Mouse (Mus musculus) forebrain, embryonic 13.5 days (tissue): ENCODE measurements around the gene Olfr791. TPM values are rescaled to one million over a fixed set of nuclear protein-coding genes. Genes with fewer than 3 reads are reported as not detected.
A peak's percentile ranks its signal among the peaks of the same experiment; 100 is the strongest.

ENCODE experiments used
- ATAC-seq: fragments of 200-750 bp; cut with Nextera tagmentation; 2 replicates; pipeline ENCODE4 v1.8.0; 2017
- H3K27ac ChIP-seq: fragments of 300-500 bp; sonication (generic); 2 replicates; pipeline ENCODE4 v1.5.1; 2015; ENCODE audit warnings: inconsistent platforms, mild to moderate bottlenecking, moderate library complexity
- H3K27me3 ChIP-seq: fragments of 300-500 bp; sonication (generic); 2 replicates; pipeline ENCODE4 v1.6.1; 2015; ENCODE audit warnings: mild to moderate bottlenecking, inconsistent platforms
- H3K36me3 ChIP-seq: fragments of 300-500 bp; sonication (generic); 2 replicates; pipeline ENCODE4 v1.6.1; 2015; ENCODE audit warnings: mild to moderate bottlenecking, inconsistent platforms; ENCODE audit not compliant: poor library complexity, severe bottlenecking
- H3K4me1 ChIP-seq: fragments of 300-500 bp; sonication (generic); 2 replicates; pipeline ENCODE4 v1.6.1; 2015; ENCODE audit warnings: inconsistent platforms
- H3K4me2 ChIP-seq: fragments of 300-500 bp; sonication (generic); 2 replicates; pipeline ENCODE4 v1.6.1; 2015; ENCODE audit warnings: inconsistent platforms, mild to moderate bottlenecking, moderate library complexity
- H3K4me3 ChIP-seq: fragments of 300-500 bp; sonication (generic); 2 replicates; pipeline ENCODE4 v1.5.1; 2015; ENCODE audit warnings: mild to moderate bottlenecking, inconsistent platforms
- H3K9ac ChIP-seq: fragments of 300-500 bp; sonication (generic); 2 replicates; pipeline ENCODE4 v1.6.1; 2015; ENCODE audit warnings: mild to moderate bottlenecking, inconsistent platforms
- H3K9me3 ChIP-seq: fragments of 300-500 bp; sonication (generic); replicated peaks from 2 replicates; pipeline ENCODE4 v1.6.1; 2016; ENCODE audit warnings: inconsistent platforms
- WGBS: fragments of 180-500 bp; shearing (Covaris S2); methylation state at CpG from one replicate; pipeline ENCODE4 v1.1.7; 2015; 5-methylcytosine and 5-hydroxymethylcytosine counted together
- polyA plus RNA-seq: library from polyadenylated mRNA; unstranded; fragments of >200 nt; fragmentation: Nextera tagmentation; extraction: Ambion mirVana; gene quantifications from 2 replicates; pipeline ENCODE4 v1.2.1, GENCODE M21; 2015

The Olfr791 gene
- not detected in 2 replicates for polyA plus RNA-seq

- Histone ChIP-seq H3K9ac (no peak within 1 kb of the TSS), H3K27ac (no peak within 1 kb of the TSS), H3K4me2 (no peak within 1 kb of the TSS), H3K9me3 (no peaks in the 10 kb centered on the region), H3K4me1 (no peaks in the 10 kb centered on the region), H3K36me3 (no peaks in the 10 kb centered on the region), H3K4me3 (no peak within 1 kb of the TSS), H3K27me3 (no peaks in the 10 kb centered on the region)
- no peak for ATAC-seq
- WGBS, result 73% methylated on average over 3 of the region's 3 CpGs
Observed at GRCm38 (mm10) chr10:129521492-129521891, at the start of gene Olfr791. TSS of gene Olfr791 (plus strand) at chr10:129521792.

DNA sequence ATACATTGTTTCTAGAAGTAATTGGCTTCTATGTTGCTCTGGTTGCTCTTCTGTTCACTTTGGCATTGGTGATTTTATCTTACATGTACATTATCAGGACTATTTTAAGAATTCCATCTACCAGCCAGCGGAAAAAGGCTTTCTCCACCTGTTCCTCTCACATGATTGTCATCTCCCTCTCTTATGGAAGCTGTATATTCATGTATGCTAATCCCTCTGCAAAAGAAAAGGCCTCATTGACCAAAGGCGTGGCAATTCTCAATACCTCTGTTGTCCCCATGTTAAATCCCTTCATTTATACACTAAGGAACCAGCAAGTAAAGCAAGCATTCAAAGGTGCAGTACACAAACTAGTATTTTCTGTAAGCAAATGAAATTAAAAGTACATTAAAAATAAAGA lies 48.3 kb upstream of the Olfr791 start:
- no peak for ATAC-seq
- no peak overlapping the region for H3K4me2 ChIP-seq
- 45% methylated on average over 2 of the region's 2 CpGs for WGBS

DNA sequence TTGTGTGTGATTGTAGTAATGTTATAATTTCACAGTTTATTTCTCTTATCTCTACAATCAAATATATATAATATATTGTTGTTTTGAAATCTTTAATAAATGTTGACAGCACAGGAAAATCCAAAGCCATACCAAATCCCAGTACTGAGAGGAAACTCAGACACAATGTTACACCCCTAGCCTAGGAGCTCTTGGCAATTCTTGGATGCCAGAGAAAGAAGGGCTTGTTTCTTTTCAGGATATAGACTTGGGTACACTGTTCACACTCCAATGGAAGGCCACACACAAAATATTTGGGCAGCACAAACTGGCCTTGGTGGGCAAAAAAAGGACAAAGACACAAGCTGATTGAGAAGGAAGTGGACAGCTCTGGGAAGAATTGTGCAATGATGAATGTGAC lies 47.9 kb upstream of the Olfr791 start:
- H3K36me3 ChIP-seq, result no peaks in the 10 kb centered on the region
- H3K4me1 ChIP-seq, result no peaks in the 10 kb centered on the region
- no peak overlapping the region for H3K4me2 ChIP-seq
- no peaks in the 10 kb centered on the region for H3K9me3 ChIP-seq
- ATAC-seq, result no peak
- H3K9ac ChIP-seq, result no peak overlapping the region
- H3K27ac ChIP-seq, result no peak overlapping the region
- H3K4me3 ChIP-seq, result no peak overlapping the region
- H3K27me3 ChIP-seq, result no peaks in the 10 kb centered on the region

More for the DNA sequence above, 48.3 kb upstream of the Olfr791 start:
- H3K36me3 ChIP-seq, result no peaks in the 10 kb centered on the region
- H3K9ac ChIP-seq, result no peak overlapping the region
- H3K9me3 ChIP-seq, result no peaks in the 10 kb centered on the region
- no peak overlapping the region for H3K4me3 ChIP-seq
- no peaks in the 10 kb centered on the region for H3K27me3 ChIP-seq
- no peaks in the 10 kb centered on the region for H3K4me1 ChIP-seq
- no peak overlapping the region for H3K27ac ChIP-seq

DNA sequence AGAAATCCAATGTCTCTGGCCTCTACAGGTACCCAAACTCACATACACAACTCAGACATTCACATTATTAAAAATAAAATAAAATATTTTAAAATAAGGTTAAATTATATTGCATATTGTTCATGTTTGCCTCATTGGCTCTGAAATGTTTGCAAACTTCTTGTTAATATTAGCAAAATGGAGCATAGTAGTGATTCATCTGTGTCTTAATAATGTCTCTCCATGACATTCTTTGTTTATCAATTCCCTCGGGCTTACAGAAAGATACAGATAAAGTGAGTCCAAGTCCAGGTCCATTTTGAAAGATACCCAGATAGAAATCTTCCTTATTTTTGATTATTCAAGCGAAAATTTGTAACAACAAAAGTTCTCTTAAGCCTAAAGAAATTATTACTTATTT lies 37.1 kb upstream of the Olfr791 start, which contains the start of gene Olfr789:
Gene Olfr789 (plus strand): TSS at position 301 of the 400 bp plus-strand sequence.
- ATAC-seq, result no peak
- 68% methylated on average over 2 of the region's 2 CpGs for WGBS
- no peaks in the 10 kb centered on the region for H3K9me3 ChIP-seq

GRCm38 (mm10) chr10:129490101-129490500 lies 31.5 kb upstream of the Olfr791 start:
- Histone ChIP-seq H3K27me3 (no peaks in the 10 kb centered on the region), H3K9me3 (no peaks in the 10 kb centered on the region), H3K4me3 (no peak overlapping the region), H3K9ac (no peak overlapping the region), H3K4me2 (no peak overlapping the region), H3K36me3 (no peaks in the 10 kb centered on the region), H3K27ac (no peak overlapping the region), H3K4me1 (no peaks in the 10 kb centered on the region)
- 80% methylated on average over 2 of the region's 2 CpGs for WGBS
- no peak for ATAC-seq

More for the DNA sequence above, 37.1 kb upstream of the Olfr791 start, which contains the start of gene Olfr789:
- Histone ChIP-seq H3K27ac (no peak within 1 kb of the TSS), H3K4me3 (no peak within 1 kb of the TSS), H3K36me3 (no peaks in the 10 kb centered on the region), H3K4me2 (no peak within 1 kb of the TSS), H3K9ac (no peak within 1 kb of the TSS), H3K27me3 (no peaks in the 10 kb centered on the region), H3K4me1 (no peaks in the 10 kb centered on the region)

DNA sequence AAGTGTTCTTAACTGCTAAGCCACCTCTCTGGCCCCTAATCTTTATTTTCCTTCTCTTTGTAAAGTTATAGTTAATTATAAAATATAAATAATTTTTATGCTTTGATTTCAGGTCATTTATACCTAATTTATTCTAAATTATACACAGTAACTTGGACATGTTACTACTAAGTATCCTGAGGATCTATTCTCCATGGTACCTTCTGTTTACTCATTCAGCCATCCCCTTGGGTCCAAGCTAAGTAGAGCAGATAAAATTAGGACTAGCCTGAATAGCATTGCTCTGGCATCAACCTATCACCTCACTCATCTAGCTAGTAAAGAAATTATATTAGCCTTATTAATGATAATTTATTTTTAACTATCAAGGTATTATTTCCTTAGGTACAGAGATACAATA lies 23.4 kb upstream of the Olfr791 start, which contains the start of gene Olfr790:
Gene Olfr790 (plus strand): TSS at position 301 of the 400 bp plus-strand sequence.
- Histone ChIP-seq H3K9me3 (no peaks in the 10 kb centered on the region), H3K4me3 (no peak within 1 kb of the TSS), H3K36me3 (no peaks in the 10 kb centered on the region), H3K27me3 (no peaks in the 10 kb centered on the region), H3K27ac (no peak within 1 kb of the TSS), H3K4me1 (no peaks in the 10 kb centered on the region), H3K9ac (no peak within 1 kb of the TSS), H3K4me2 (no peak within 1 kb of the TSS)
- ATAC-seq, result no peak

DNA sequence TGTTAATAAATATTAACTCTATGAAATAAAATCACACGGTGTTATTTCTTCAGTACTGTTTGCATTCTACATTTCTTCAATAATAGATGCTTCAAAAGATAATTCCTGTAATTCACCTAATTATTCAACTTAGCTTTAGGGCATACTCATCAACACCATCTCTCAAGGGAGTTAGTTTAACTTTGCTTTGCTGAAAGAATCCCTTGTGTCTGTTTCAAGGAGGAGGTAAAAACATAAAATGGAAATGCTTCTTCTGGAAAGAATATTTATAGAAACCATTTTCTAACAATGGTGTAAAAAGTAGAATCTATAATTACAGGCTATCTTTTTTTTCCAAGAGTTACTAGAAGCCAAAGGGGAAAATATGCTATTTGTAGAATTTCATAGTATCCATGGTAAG lies 17.3 kb downstream of the Olfr791 start, which contains the start of gene Olfr792:
Gene Olfr792 (plus strand): TSS at position 301 of the 400 bp plus-strand sequence.
- Histone ChIP-seq H3K9ac (no peak within 1 kb of the TSS), H3K4me2 (no peak within 1 kb of the TSS), H3K4me3 (no peak within 1 kb of the TSS), H3K27me3 (no peaks in the 10 kb centered on the region), H3K36me3 (no peaks in the 10 kb centered on the region), H3K9me3 (peaks cover 3% of the 10 kb centered on the region; the same call in 1 of the 2 replicates), H3K27ac (no peak within 1 kb of the TSS), H3K4me1 (no peaks in the 10 kb centered on the region)
- 82% methylated on average over 1 of the region's 1 CpGs for WGBS
- ATAC-seq, result no peak

DNA sequence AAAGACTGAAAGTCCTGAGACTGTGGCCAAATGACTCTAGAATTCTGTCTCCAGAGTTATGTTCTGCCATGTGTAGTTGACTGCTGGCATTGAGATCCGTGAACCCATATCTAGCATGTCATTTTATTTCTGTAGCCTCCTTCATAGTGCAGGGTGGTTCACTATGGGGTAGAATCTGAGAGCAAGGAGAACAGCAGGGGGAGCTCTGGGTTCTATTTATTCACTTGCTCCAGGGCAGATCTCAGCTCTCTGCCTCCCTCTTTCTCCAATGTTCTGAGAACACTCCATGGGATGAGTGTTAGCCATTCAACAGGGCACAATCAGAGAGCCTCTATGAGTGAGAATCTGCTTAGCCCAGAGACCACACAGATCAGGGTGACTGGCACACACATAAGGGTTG lies 27.8 kb downstream of the Olfr791 start:
- no peaks in the 10 kb centered on the region for H3K4me1 ChIP-seq
- no peaks in the 10 kb centered on the region for H3K27me3 ChIP-seq
- 69% methylated on average over 1 of the region's 1 CpGs for WGBS
- H3K27ac ChIP-seq, result no peak overlapping the region
- no peaks in the 10 kb centered on the region for H3K36me3 ChIP-seq
- H3K9me3 ChIP-seq, result peaks cover 5% of the 10 kb centered on the region
- ATAC-seq, result 0 out of 2 replicates have a peak, but pooled peaks have one; percentile 38
- H3K4me3 ChIP-seq, result no peak overlapping the region
- H3K4me2 ChIP-seq, result no peak overlapping the region
- H3K9ac ChIP-seq, result no peak overlapping the region

- no peak within 1 kb of the TSS for H3K4me3 ChIP-seq
- H3K9ac ChIP-seq, result no peak within 1 kb of the TSS
- no peak within 1 kb of the TSS for H3K27ac ChIP-seq
- no peak for ATAC-seq
- H3K36me3 ChIP-seq, result no peaks in the 10 kb centered on the region
- H3K27me3 ChIP-seq, result no peaks in the 10 kb centered on the region
- H3K9me3 ChIP-seq, result no peaks in the 10 kb centered on the region
- no peak within 1 kb of the TSS for H3K4me2 ChIP-seq
- H3K4me1 ChIP-seq, result no peaks in the 10 kb centered on the region
- 84% methylated on average over 2 of the region's 2 CpGs for WGBS
Observed at GRCm38 (mm10) chr10:129567355-129567754, 45.8 kb downstream of the Olfr791 start, which contains the start of gene Olfr794. TSS of gene Olfr794 (plus strand) at chr10:129567655.

DNA sequence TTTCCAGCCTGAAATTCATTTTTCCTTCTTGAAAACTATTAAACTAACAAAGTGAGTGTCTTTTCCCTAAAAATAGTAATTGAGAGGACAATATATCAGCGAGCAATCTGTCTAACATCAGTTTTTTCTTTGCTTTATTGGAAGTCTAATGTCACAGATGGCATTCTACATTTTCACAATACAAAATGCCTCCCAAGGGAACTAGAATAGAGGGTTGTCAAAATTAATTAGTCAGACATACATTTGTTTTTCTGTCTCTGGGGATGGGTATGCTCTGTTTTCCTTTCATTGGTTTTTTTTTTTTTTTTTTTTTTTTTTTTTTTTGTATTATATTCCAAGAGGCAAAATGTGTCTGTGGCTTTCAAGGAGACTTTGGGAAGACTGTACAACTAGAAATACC lies 55.5 kb downstream of the Olfr791 start:
- Histone ChIP-seq H3K27me3 (no peaks in the 10 kb centered on the region), H3K4me1 (no peaks in the 10 kb centered on the region), H3K36me3 (no peaks in the 10 kb centered on the region), H3K9ac (no peak overlapping the region), H3K4me2 (no peak overlapping the region), H3K27ac (no peak overlapping the region), H3K9me3 (no peaks in the 10 kb centered on the region), H3K4me3 (no peak overlapping the region)
- ATAC-seq, result no peak
- WGBS, result 57% methylated on average over 1 of the region's 1 CpGs

Other genes with a start within 250 kb of the Olfr791 start
- not detected in 2 replicates for gene Olfr780, start 203.7 kb upstream of the Olfr791 start, polyA plus RNA-seq
- gene Olfr781, start 192.9 kb upstream of the Olfr791 start, polyA plus RNA-seq, result not detected in 2 replicates
- not detected in 2 replicates for gene Olfr782, start 172.9 kb upstream of the Olfr791 start, polyA plus RNA-seq
- gene Olfr784, start 137.7 kb upstream of the Olfr791 start, polyA plus RNA-seq, result 0.05 and 0.08 TPM in 2 replicates
- not detected in 2 replicates for gene Olfr785, start 116.4 kb upstream of the Olfr791 start, polyA plus RNA-seq
- gene Olfr786, start 94.5 kb upstream of the Olfr791 start, polyA plus RNA-seq, result not detected in 2 replicates
- gene Olfr787, start 59.9 kb upstream of the Olfr791 start, polyA plus RNA-seq, result not detected in 2 replicates
- not detected in 2 replicates for gene Olfr788, start 50.8 kb upstream of the Olfr791 start, polyA plus RNA-seq
- not detected in 2 replicates for gene Olfr789, start 37.0 kb upstream of the Olfr791 start, polyA plus RNA-seq
- gene Olfr790, start 23.3 kb upstream of the Olfr791 start, polyA plus RNA-seq, result not detected in 2 replicates
- not detected in 2 replicates for gene Olfr792, start 17.4 kb downstream of the Olfr791 start, polyA plus RNA-seq
- gene Olfr794, start 45.9 kb downstream of the Olfr791 start, polyA plus RNA-seq, result not detected in 2 replicates
- gene Olfr796, start 90.8 kb downstream of the Olfr791 start, polyA plus RNA-seq, result not detected in 2 replicates
- not detected in 2 replicates for gene Olfr798, start 106.1 kb downstream of the Olfr791 start, polyA plus RNA-seq
- gene Olfr799, start 115.7 kb downstream of the Olfr791 start, polyA plus RNA-seq, result not detected in 2 replicates
- not detected in 2 replicates for gene Olfr800, start 135.9 kb downstream of the Olfr791 start, polyA plus RNA-seq
- not detected in 2 replicates for gene Olfr801, start 152.1 kb downstream of the Olfr791 start, polyA plus RNA-seq
- gene Olfr802, start 166.4 kb downstream of the Olfr791 start, polyA plus RNA-seq, result not detected in 2 replicates
- not detected in 2 replicates for gene Olfr803, start 172.5 kb downstream of the Olfr791 start, polyA plus RNA-seq
- gene Olfr804, start 181.4 kb downstream of the Olfr791 start, polyA plus RNA-seq, result not detected in 2 replicates
- gene Olfr805, start 207.6 kb downstream of the Olfr791 start, polyA plus RNA-seq, result not detected in 2 replicates
- not detected in 2 replicates for gene Olfr806, start 220.1 kb downstream of the Olfr791 start, polyA plus RNA-seq
- gene Olfr807, start 236.0 kb downstream of the Olfr791 start, polyA plus RNA-seq, result not detected in 2 replicates
- not detected in 2 replicates for gene Olfr808, start 243.7 kb downstream of the Olfr791 start, polyA plus RNA-seq